Mouse (Mus musculus) liver, postnatal 0 days (tissue): Measurements from ENCODE around the gene Yy1. TPM values are rescaled to one million over a fixed set of nuclear protein-coding genes. Genes with fewer than 3 reads are reported as not detected.

ENCODE experiments used
- ATAC-seq: fragments of 200-750 bp; cut with Nextera tagmentation; 2 replicates; pipeline ENCODE4 v1.8.0; 2017; ENCODE audit warnings: mild to moderate bottlenecking, moderate library complexity
- DNase-seq: peaks from one replicate; pipeline ENCODE4 v3.0.0-alpha.2; 2016
- H3K27ac ChIP-seq: fragments of 300-500 bp; sonication (generic); 2 replicates; pipeline ENCODE4 v1.5.1; 2014; ENCODE audit warnings: antibody characterized with exemption, moderate library complexity, mild to moderate bottlenecking, low read depth
- H3K27me3 ChIP-seq: fragments of 300-500 bp; sonication (generic); 2 replicates; pipeline ENCODE4 v1.6.1; 2014; ENCODE audit warnings: low read length, control low read depth, mixed read lengths; ENCODE audit not compliant: insufficient read depth
- H3K36me3 ChIP-seq: fragments of 300-500 bp; sonication (generic); replicated peaks from 2 replicates; pipeline ENCODE4 v1.6.1; 2014; ENCODE audit warnings: mild to moderate bottlenecking, control low read depth, low read length, moderate library complexity, mixed read lengths; ENCODE audit not compliant: insufficient read depth
- H3K4me1 ChIP-seq: fragments of 300-500 bp; sonication (generic); 2 replicates; pipeline ENCODE4 v1.6.1; 2014; ENCODE audit warnings: antibody characterized with exemption, mild to moderate bottlenecking, control low read depth; ENCODE audit not compliant: insufficient read depth
- H3K4me2 ChIP-seq: fragments of 300-500 bp; sonication (generic); 2 replicates; pipeline ENCODE4 v1.6.1; 2014; ENCODE audit warnings: low read depth, mild to moderate bottlenecking, low read length, moderate library complexity, mixed read lengths
- H3K4me3 ChIP-seq: fragments of 300-500 bp; sonication (generic); 2 replicates; pipeline ENCODE4 v1.5.1; 2014; ENCODE audit warnings: low read depth, low read length
- H3K9ac ChIP-seq: fragments of 300-500 bp; sonication (generic); replicated peaks from 2 replicates; pipeline ENCODE4 v1.6.1; 2014; ENCODE audit warnings: mild to moderate bottlenecking, moderate library complexity
- H3K9me3 ChIP-seq: fragments of 300-500 bp; sonication (generic); 2 replicates; pipeline ENCODE4 v1.6.1; 2016; ENCODE audit warnings: mild to moderate bottlenecking, control low read depth, low read length, mixed read lengths
- CTCF ChIP-seq: sonication (generic); IDR thresholded peaks from 2 replicates; pipeline ENCODE4 v1.5.1; 2016; ENCODE audit warnings: antibody characterized with exemption, low read depth
- EP300 ChIP-seq: IDR thresholded peaks from 2 replicates; pipeline ENCODE4 v1.6.1; 2016; ENCODE audit warnings: antibody characterized with exemption, low read depth, mild to moderate bottlenecking
- WGBS: fragments of 180-500 bp; shearing (Covaris S2); extraction: QIAGEN DNeasy Blood & Tissue Kit; methylation state at CpG from one replicate; pipeline ENCODE4 v1.1.7; 2014; ENCODE audit not compliant: insufficient replicate concordance; 5-methylcytosine and 5-hydroxymethylcytosine counted together
- polyA plus RNA-seq: library from polyadenylated mRNA; unstranded; fragments of >200 nt; fragmentation: Nextera tagmentation; extraction: Ambion mirVana; gene quantifications from 2 replicates; pipeline ENCODE4 v1.2.1, GENCODE M21; 2015

Yy1 gene
- polyA plus RNA-seq, 1 experiment from 2014 or later: 5.3 TPM

- H3K36me3 ChIP-seq: peaks cover 54% of the 10 kb centered on the region
- ATAC-seq: no peak
- H3K9me3 ChIP-seq: no peaks in the 10 kb centered on the region
These were observed 23.8 kb downstream of the Yy1 start for GRCm38 (mm10) chr12:108816569-108816968.

GRCm38 (mm10) chr12:108820461-108820860, 27.7 kb downstream of the Yy1 start:
- no peaks in the 10 kb centered on the region for H3K27me3 ChIP-seq
- no peak overlapping the region for H3K4me3 ChIP-seq
- H3K9ac ChIP-seq: no peak overlapping the region
- H3K36me3 ChIP-seq: peaks cover 28% of the 10 kb centered on the region
- H3K27ac ChIP-seq: no peak overlapping the region
- ATAC-seq (no peak), DNase-seq (no peak)
- WGBS: 87% methylated on average over 4 of the region's 4 CpGs
- H3K9me3 ChIP-seq: no peaks in the 10 kb centered on the region
- H3K4me2 ChIP-seq: no peak overlapping the region
- TF ChIP-seq CTCF (no peak), EP300 (no peak)
- no peaks in the 10 kb centered on the region for H3K4me1 ChIP-seq

More at GRCm38 (mm10) chr12:108816569-108816968, 23.8 kb downstream of the Yy1 start:
- 83% methylated on average over 11 of the region's 11 CpGs for WGBS
- Histone ChIP-seq H3K4me1 (peaks cover 4% of the 10 kb centered on the region), H3K27me3 (no peaks in the 10 kb centered on the region), H3K4me3 (no peak overlapping the region), H3K27ac (no peak overlapping the region), H3K9ac (no peak overlapping the region), H3K4me2 (no peak overlapping the region)
- no peak for DNase-seq
- TF ChIP-seq CTCF (no peak), EP300 (no peak)

- Histone ChIP-seq H3K27ac (no peak overlapping the region), H3K9ac (no peak overlapping the region), H3K4me2 (no peak overlapping the region), H3K36me3 (peaks cover 14% of the 10 kb centered on the region), H3K9me3 (no peaks in the 10 kb centered on the region), H3K4me3 (no peak overlapping the region), H3K27me3 (no peaks in the 10 kb centered on the region), H3K4me1 (no peaks in the 10 kb centered on the region)
- no peak for ATAC-seq
- TF ChIP-seq EP300: no peak
- TF ChIP-seq CTCF: no peak
- 79% methylated on average over 8 of the region's 8 CpGs for WGBS
- DNase-seq: no peak
These were observed 30.3 kb downstream of the Yy1 start for GRCm38 (mm10) chr12:108823036-108823435.

- ATAC-seq (no peak), DNase-seq (no peak)
- H3K36me3 ChIP-seq: 0 out of 2 replicates have a peak, but pooled peaks cover 5% of the 10 kb centered on the region
- no peak for TF ChIP-seq CTCF
- TF ChIP-seq EP300: no peak
- no peak overlapping the region for H3K27ac ChIP-seq
- H3K4me1 ChIP-seq: no peaks in the 10 kb centered on the region
- 90% methylated on average over 15 of the region's 15 CpGs for WGBS
- H3K9me3 ChIP-seq: no peaks in the 10 kb centered on the region
- H3K9ac ChIP-seq: no peak overlapping the region
- no peak overlapping the region for H3K4me2 ChIP-seq
- no peak overlapping the region for H3K4me3 ChIP-seq
- H3K27me3 ChIP-seq: no peaks in the 10 kb centered on the region
These were observed 31.6 kb downstream of the Yy1 start for GRCm38 (mm10) chr12:108824225-108824874.

- H3K4me1 ChIP-seq: no peaks in the 10 kb centered on the region
- H3K27me3 ChIP-seq: no peaks in the 10 kb centered on the region
- no peak overlapping the region for H3K9ac ChIP-seq
- 88% methylated on average over 13 of the region's 13 CpGs for WGBS
- 0 out of 2 replicates have a peak, but pooled peaks cover 5% of the 10 kb centered on the region for H3K36me3 ChIP-seq
- no peaks in the 10 kb centered on the region for H3K9me3 ChIP-seq
- H3K27ac ChIP-seq: no peak overlapping the region
- no peak overlapping the region for H3K4me3 ChIP-seq
- no peak overlapping the region for H3K4me2 ChIP-seq
- TF ChIP-seq EP300 (no peak), CTCF (no peak)
- ATAC-seq (no peak), DNase-seq (no peak)
These were observed 32.9 kb downstream of the Yy1 start for GRCm38 (mm10) chr12:108825561-108826224.

- ATAC-seq (no peak), DNase-seq (no peak)
- H3K4me3 ChIP-seq: no peak overlapping the region
- H3K9ac ChIP-seq: no peak overlapping the region
- H3K4me1 ChIP-seq: no peaks in the 10 kb centered on the region
- no peaks in the 10 kb centered on the region for H3K9me3 ChIP-seq
- H3K27ac ChIP-seq: no peak overlapping the region
- no peaks in the 10 kb centered on the region for H3K27me3 ChIP-seq
- H3K4me2 ChIP-seq: no peak overlapping the region
- TF ChIP-seq CTCF (no peak), EP300 (no peak)
- H3K36me3 ChIP-seq: 0 out of 2 replicates have a peak, but pooled peaks cover 5% of the 10 kb centered on the region
- 92% methylated on average over 19 of the region's 19 CpGs for WGBS
These were observed 33.6 kb downstream of the Yy1 start for GRCm38 (mm10) chr12:108826282-108826957.
